Mouse (Mus musculus): Measurements from ENCODE around the gene 1700003E16Rik. TPM values are rescaled to one million over a fixed set of nuclear protein-coding genes. Genes with fewer than 3 reads are reported as not detected.

1700003E16Rik gene
- total and polyA plus RNA-seq, 3 experiments = 0.23 to 0.34 TPM; not detected in 1

DNA sequence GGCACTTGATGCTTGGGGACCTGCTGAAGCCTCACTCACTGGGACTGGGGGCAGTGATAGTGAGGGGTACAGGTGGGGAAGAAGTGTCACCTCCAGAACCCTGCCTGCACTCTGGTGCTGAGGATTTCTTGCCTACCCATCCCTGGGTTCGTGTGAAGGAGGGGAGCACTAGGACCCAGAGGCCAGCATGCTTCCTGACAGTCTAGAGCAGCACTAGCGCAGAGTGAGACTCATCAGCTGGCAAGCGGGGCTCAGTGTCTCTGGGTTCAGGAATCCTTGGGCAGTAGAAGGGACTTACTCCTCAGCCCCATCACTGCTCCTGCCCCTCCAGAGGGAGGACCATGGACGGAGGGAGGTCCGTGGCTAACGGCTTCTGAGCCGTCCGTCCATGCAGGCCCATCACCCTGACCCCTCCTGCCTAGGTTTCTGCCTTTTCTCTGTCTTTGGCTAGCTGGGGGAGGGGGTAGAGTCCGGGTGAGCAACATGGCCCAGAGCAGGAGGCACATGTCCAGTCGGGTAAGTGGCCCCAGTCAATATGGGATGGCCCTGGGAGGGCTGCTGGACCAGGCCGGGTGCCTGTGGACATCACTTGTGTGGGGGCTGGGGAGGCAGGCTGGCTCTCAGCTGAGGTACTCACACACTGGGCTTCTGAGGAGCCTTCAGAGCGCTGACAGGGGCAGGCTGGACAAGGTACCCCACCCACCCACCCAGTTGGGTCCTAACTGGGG lies 23.4 kb downstream of the 1700003E16Rik start:
- no peaks in the 10 kb centered on the region for H3K79me2 ChIP-seq (replicated peaks; ENCODE audit: control insufficient read depth, extremely low read depth, insufficient read depth, poor library complexity, severe bottlenecking)
- no peak overlapping the region for H3K9ac ChIP-seq (ENCODE audit: insufficient read depth, low read depth)
- peaks cover 17 to 41% of the 10 kb centered on the region in 2 experiments for H3K36me3 ChIP-seq (replicated peaks in 1 of 2; ENCODE audit: control insufficient read depth in 1 of 2, insufficient read depth in 1 of 2, low read length in 1 of 2)
- no peak for DNase-seq (ENCODE audit: extremely low read depth)
- H3K4me2 ChIP-seq (ENCODE audit: insufficient read depth, low read depth, poor library complexity, severe bottlenecking) = no peak overlapping the region
- H3K27me3 ChIP-seq (replicated peaks) = no peaks in the 10 kb centered on the region
- dilution Hi-C loops (cut with MboI; ENCODE audit: extremely low pct_ligation_motif_present, extremely low pct_unique_long_range_greater_than_20kb, low sequenced_read_pairs) = no loop called here
- no peak overlapping the region for H3K27ac ChIP-seq (ENCODE audit: insufficient read depth, low read depth)
- H3K9me3 ChIP-seq (replicated peaks; ENCODE audit: low read length) = no peaks in the 10 kb centered on the region
- no peak for TF ChIP-seq ZMIZ1 (IDR thresholded peaks at IDR 0.05; ENCODE audit: low read depth, low read length)
- in situ Hi-C loops (cut with MboI; ENCODE audit: low pct_ligation_motif_present, low pct_unique_long_range_greater_than_20kb, low sequenced_read_pairs) = no loop called here
- no peak overlapping the region for H3K4me3 ChIP-seq (replicated peaks in 1 of 3; ENCODE audit: low read depth in 2 of 3, low read length in 2 of 3, poor library complexity in 1 of 3)
- peaks cover 4 to 5% of the 10 kb centered on the region in 2 experiments; a peak in 1 of 4 replicates for H3K4me1 ChIP-seq (ENCODE audit: control insufficient read depth in 1 of 2, insufficient read depth in 2 of 2)

DNA sequence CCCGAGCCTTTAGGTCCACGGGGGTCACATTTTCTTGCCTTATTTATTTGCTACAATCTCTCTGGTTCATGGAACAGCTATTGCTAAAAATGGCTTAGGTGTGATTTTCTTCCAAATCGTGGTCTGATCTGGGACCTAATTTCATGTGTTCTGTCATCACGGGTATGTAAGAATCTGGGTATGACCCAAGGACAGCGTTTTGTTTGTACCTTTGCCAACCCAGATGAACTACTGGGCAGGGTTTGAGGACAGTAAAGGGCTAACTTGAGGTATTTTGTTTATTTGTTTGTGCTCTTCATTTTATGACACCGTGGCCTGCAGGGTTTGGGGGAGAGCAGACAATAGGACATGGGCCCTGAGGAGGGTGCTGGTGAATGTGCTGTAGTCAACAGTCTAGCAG lies 24.4 kb downstream of the 1700003E16Rik start:
- dilution Hi-C loops (cut with MboI; ENCODE audit: extremely low pct_ligation_motif_present, extremely low pct_unique_long_range_greater_than_20kb, low sequenced_read_pairs) = no loop called here
- Histone ChIP-seq H3K79me2 (replicated peaks; ENCODE audit: control insufficient read depth, extremely low read depth, insufficient read depth, poor library complexity, severe bottlenecking) (no peaks in the 10 kb centered on the region), H3K4me1 (ENCODE audit: control insufficient read depth in 1 of 2, insufficient read depth in 2 of 2) (peaks cover 4 to 5% of the 10 kb centered on the region in 2 experiments; a peak in 1 of 4 replicates), H3K27me3 (replicated peaks) (no peaks in the 10 kb centered on the region), H3K9ac (ENCODE audit: insufficient read depth, low read depth) (no peak overlapping the region), H3K4me3 (replicated peaks in 1 of 3; ENCODE audit: low read depth in 2 of 3, low read length in 2 of 3, poor library complexity in 1 of 3) (no peak overlapping the region), H3K4me2 (ENCODE audit: insufficient read depth, low read depth, poor library complexity, severe bottlenecking) (no peak overlapping the region), H3K9me3 (replicated peaks; ENCODE audit: low read length) (no peaks in the 10 kb centered on the region), H3K27ac (ENCODE audit: insufficient read depth, low read depth) (no peak overlapping the region), H3K36me3 (replicated peaks in 1 of 2; ENCODE audit: control insufficient read depth in 1 of 2, insufficient read depth in 1 of 2, low read length in 1 of 2) (peaks cover 20 to 51% of the 10 kb centered on the region in 2 experiments)
- no peak for DNase-seq (ENCODE audit: extremely low read depth)
- no peak for TF ChIP-seq EP300 (IDR thresholded peaks at IDR 0.05; ENCODE audit: low read length)
- TF ChIP-seq USF1 (IDR thresholded peaks at IDR 0.05; ENCODE audit: low read depth, low read length) = no peak
- TF ChIP-seq SMC3 (IDR thresholded peaks at IDR 0.05; ENCODE audit: low read depth, low read length) = no peak
- no peak for TF ChIP-seq HCFC1 (IDR thresholded peaks at IDR 0.05; ENCODE audit: low read depth, low read length)
- TF ChIP-seq IRF4 (IDR thresholded peaks at IDR 0.05; ENCODE audit: low read depth, low read length) = no peak
- no peak for TF ChIP-seq SIN3A (IDR thresholded peaks at IDR 0.05; ENCODE audit: low read length)
- no peak for TF ChIP-seq TCF12 (IDR thresholded peaks at IDR 0.05; ENCODE audit: low read depth, low read length)
- no peak for TF ChIP-seq MXI1 (IDR thresholded peaks at IDR 0.05; ENCODE audit: low read depth, low read length)
- TF ChIP-seq KAT2A (IDR thresholded peaks at IDR 0.05; ENCODE audit: insufficient replicate concordance, low read length) = no peak
- no peak for TF ChIP-seq ZMIZ1 (IDR thresholded peaks at IDR 0.05; ENCODE audit: low read depth, low read length)
- no peak for TF ChIP-seq ZC3H11A (IDR thresholded peaks at IDR 0.05; ENCODE audit: low read depth, low read length)
- no peak for TF ChIP-seq CHD2 (IDR thresholded peaks at IDR 0.05; ENCODE audit: low read length)
- TF ChIP-seq GABPA (IDR thresholded peaks at IDR 0.05; ENCODE audit: insufficient replicate concordance, low read depth, low read length) = no peak
- no peak for TF ChIP-seq CTCF (conservative IDR thresholded peaks at IDR 0.05 in 1 of 2, IDR thresholded peaks at IDR 0.05 in 1 of 2; ENCODE audit: low read depth in 2 of 2, low read length in 2 of 2)
- TF ChIP-seq JUND (conservative IDR thresholded peaks at IDR 0.05; ENCODE audit: low read depth, low read length) = no peak
- TF ChIP-seq USF2 (conservative IDR thresholded peaks at IDR 0.05; ENCODE audit: low read depth, low read length) = no peak
- no peak for TF ChIP-seq MAFK (IDR thresholded peaks at IDR 0.05; ENCODE audit: insufficient replicate concordance, low read length)
- in situ Hi-C loops (cut with MboI; ENCODE audit: low pct_ligation_motif_present, low pct_unique_long_range_greater_than_20kb, low sequenced_read_pairs) = no loop called here
